Mouse (Mus musculus) lung, embryonic 14.5 days (tissue): ENCODE measurements at regions not wholly inside any gene's neighbourhood (a gene's known extent, or its start where the extent isn't known, plus 50 kb on each side); places are given as distances from the start of the nearest gene placed in this dataset.
A peak's percentile ranks its signal among the peaks of the same experiment; 100 is the strongest.

ENCODE experiments used
- ATAC-seq: fragments of 200-750 bp; cut with Nextera tagmentation; 2 replicates; pipeline ENCODE4 v1.8.0; 2017; ENCODE audit warnings: mild to moderate bottlenecking, moderate TSS enrichment, moderate library complexity; ENCODE audit not compliant: insufficient read depth
- DNase-seq: peaks from one replicate; pipeline ENCODE4 v3.0.0-alpha.2; 2015
- H3K27ac ChIP-seq: fragments of 300-500 bp; sonication (generic); 2 replicates; pipeline ENCODE4 v1.5.1; 2014; ENCODE audit warnings: low read depth, mild to moderate bottlenecking, moderate library complexity
- H3K27me3 ChIP-seq: fragments of 300-500 bp; sonication (generic); 2 replicates; pipeline ENCODE4 v1.6.1; 2014; ENCODE audit warnings: low read length, control low read depth; ENCODE audit not compliant: insufficient read depth
- H3K36me3 ChIP-seq: fragments of 300-500 bp; sonication (generic); 2 replicates; pipeline ENCODE4 v1.6.1; 2014; ENCODE audit warnings: control low read depth; ENCODE audit not compliant: insufficient read depth
- H3K4me1 ChIP-seq: fragments of 300-500 bp; sonication (generic); 2 replicates; pipeline ENCODE4 v1.6.1; 2014; ENCODE audit warnings: antibody characterized with exemption, control low read depth; ENCODE audit not compliant: insufficient read depth
- H3K4me2 ChIP-seq: fragments of 300-500 bp; sonication (generic); 2 replicates; pipeline ENCODE4 v1.6.1; 2014; ENCODE audit warnings: mild to moderate bottlenecking
- H3K4me3 ChIP-seq: fragments of 300-500 bp; sonication (generic); 2 replicates; pipeline ENCODE4 v1.5.1; 2014; ENCODE audit warnings: low read depth, low read length
- H3K9ac ChIP-seq: fragments of 300-500 bp; sonication (generic); 2 replicates; pipeline ENCODE4 v1.6.1; 2014
- H3K9me3 ChIP-seq: fragments of 300-500 bp; sonication (generic); 2 replicates; pipeline ENCODE4 v1.6.1; 2016; ENCODE audit warnings: low read depth, low read length, control low read depth
- CTCF ChIP-seq: IDR thresholded peaks from 2 replicates; pipeline ENCODE4 v1.5.1; 2016; ENCODE audit warnings: antibody characterized with exemption, low read depth
- WGBS: fragments of 180-500 bp; shearing (Covaris S2); extraction: QIAGEN DNeasy Blood & Tissue Kit; methylation state at CpG from one replicate; pipeline ENCODE4 v1.1.7; 2014; 5-methylcytosine and 5-hydroxymethylcytosine counted together

- no peak overlapping the region for H3K4me3 ChIP-seq
- H3K9me3 ChIP-seq = no peaks in the 10 kb centered on the region
- H3K4me1 ChIP-seq = no peaks in the 10 kb centered on the region
- H3K4me2 ChIP-seq = no peak overlapping the region
- no peaks in the 10 kb centered on the region for H3K27me3 ChIP-seq
- DNase-seq (no peak), ATAC-seq (no peak)
- H3K36me3 ChIP-seq = no peaks in the 10 kb centered on the region
- TF ChIP-seq CTCF = no peak
- no peak overlapping the region for H3K9ac ChIP-seq
- WGBS = 67% methylated on average over 3 of the region's 3 CpGs
- H3K27ac ChIP-seq = no peak overlapping the region
These were observed 75.9 kb upstream of the Rasgrp1 start for GRCm38 (mm10) chr2:117418711-117419110.

GRCm38 (mm10) chr2:117421376-117421775, 78.6 kb upstream of the Rasgrp1 start:
- Histone ChIP-seq H3K4me2 (no peak overlapping the region), H3K36me3 (no peaks in the 10 kb centered on the region), H3K4me1 (no peaks in the 10 kb centered on the region), H3K4me3 (no peak overlapping the region), H3K9me3 (no peaks in the 10 kb centered on the region), H3K27ac (no peak overlapping the region), H3K9ac (no peak overlapping the region), H3K27me3 (no peaks in the 10 kb centered on the region)
- ATAC-seq = no peak
- WGBS = 48% methylated on average over 4 of the region's 4 CpGs
- no peak for DNase-seq
- no peak for TF ChIP-seq CTCF

GRCm38 (mm10) chr2:117422756-117423155, 80.0 kb upstream of the Rasgrp1 start:
- ATAC-seq (no peak), DNase-seq (no peak)
- Histone ChIP-seq H3K9me3 (no peaks in the 10 kb centered on the region), H3K4me1 (no peaks in the 10 kb centered on the region), H3K4me2 (no peak overlapping the region), H3K27me3 (no peaks in the 10 kb centered on the region), H3K36me3 (no peaks in the 10 kb centered on the region), H3K27ac (no peak overlapping the region), H3K4me3 (no peak overlapping the region), H3K9ac (no peak overlapping the region)
- 54% methylated on average over 4 of the region's 4 CpGs for WGBS
- TF ChIP-seq CTCF = no peak

GRCm38 (mm10) chr2:117429205-117429604, 86.4 kb upstream of the Rasgrp1 start:
- no peak overlapping the region for H3K9ac ChIP-seq
- 64% methylated on average over 9 of the region's 9 CpGs for WGBS
- no peak overlapping the region for H3K4me2 ChIP-seq
- ATAC-seq (no peak), DNase-seq (no peak)
- no peak overlapping the region for H3K4me3 ChIP-seq
- no peaks in the 10 kb centered on the region for H3K27me3 ChIP-seq
- no peaks in the 10 kb centered on the region for H3K4me1 ChIP-seq
- no peaks in the 10 kb centered on the region for H3K36me3 ChIP-seq
- H3K27ac ChIP-seq = no peak overlapping the region
- no peak for TF ChIP-seq CTCF
- no peaks in the 10 kb centered on the region for H3K9me3 ChIP-seq

GRCm38 (mm10) chr2:117432010-117432409, 89.2 kb upstream of the Rasgrp1 start:
- no peak for DNase-seq
- no peak overlapping the region for H3K9ac ChIP-seq
- WGBS = 42% methylated on average over 6 of the region's 6 CpGs

GRCm38 (mm10) chr2:117432923-117433322, 90.1 kb upstream of the Rasgrp1 start:
- Histone ChIP-seq H3K9me3 (no peaks in the 10 kb centered on the region), H3K27ac (no peak overlapping the region), H3K27me3 (no peaks in the 10 kb centered on the region), H3K9ac (no peak overlapping the region), H3K4me3 (no peak overlapping the region), H3K4me2 (no peak overlapping the region), H3K4me1 (no peaks in the 10 kb centered on the region), H3K36me3 (no peaks in the 10 kb centered on the region)
- no peak for ATAC-seq
- TF ChIP-seq CTCF = no peak
- no peak for DNase-seq
- 63% methylated on average over 2 of the region's 2 CpGs for WGBS

More at GRCm38 (mm10) chr2:117432010-117432409, 89.2 kb upstream of the Rasgrp1 start:
- H3K4me3 ChIP-seq = no peak overlapping the region
- no peaks in the 10 kb centered on the region for H3K9me3 ChIP-seq
- no peak for TF ChIP-seq CTCF
- no peak overlapping the region for H3K27ac ChIP-seq
- H3K27me3 ChIP-seq = no peaks in the 10 kb centered on the region
- no peaks in the 10 kb centered on the region for H3K4me1 ChIP-seq
- no peak for ATAC-seq
- no peaks in the 10 kb centered on the region for H3K36me3 ChIP-seq
- no peak overlapping the region for H3K4me2 ChIP-seq

GRCm38 (mm10) chr2:117433482-117433881, 90.7 kb upstream of the Rasgrp1 start:
- DNase-seq (no peak), ATAC-seq (no peak)
- H3K9me3 ChIP-seq = no peaks in the 10 kb centered on the region
- no peaks in the 10 kb centered on the region for H3K4me1 ChIP-seq
- TF ChIP-seq CTCF = no peak
- no peaks in the 10 kb centered on the region for H3K27me3 ChIP-seq
- H3K4me2 ChIP-seq = no peak overlapping the region
- H3K9ac ChIP-seq = no peak overlapping the region
- H3K27ac ChIP-seq = no peak overlapping the region
- WGBS = 55% methylated on average over 2 of the region's 2 CpGs
- no peak overlapping the region for H3K4me3 ChIP-seq
- H3K36me3 ChIP-seq = no peaks in the 10 kb centered on the region

- DNase-seq (no peak), ATAC-seq (no peak)
- 83% methylated on average over 12 of the region's 12 CpGs for WGBS
- no peak overlapping the region for H3K4me3 ChIP-seq
- H3K36me3 ChIP-seq = no peaks in the 10 kb centered on the region
- no peak overlapping the region for H3K9ac ChIP-seq
- no peaks in the 10 kb centered on the region for H3K4me1 ChIP-seq
- TF ChIP-seq CTCF = peak; percentile 27; the same call in 1 of the 2 replicates
- H3K4me2 ChIP-seq = no peak overlapping the region
- no peak overlapping the region for H3K27ac ChIP-seq
- H3K9me3 ChIP-seq = no peaks in the 10 kb centered on the region
- H3K27me3 ChIP-seq = no peaks in the 10 kb centered on the region
These were observed 95.3 kb upstream of the Rasgrp1 start for GRCm38 (mm10) chr2:117438079-117438478.
